Mouse (Mus musculus): ENCODE data around the gene Rp9. TPM values are rescaled to one million over a fixed set of nuclear protein-coding genes. Genes with fewer than 3 reads are reported as not detected.

Rp9 gene
- polyA plus RNA-seq, 1 experiment: 52.0 TPM

- no peaks in the 10 kb centered on the region for H3K79me2 ChIP-seq (ENCODE audit: control insufficient read depth, insufficient read depth)
- H3K36me3 ChIP-seq (ENCODE audit: control insufficient read depth, insufficient read depth): peaks cover 5% of the 10 kb centered on the region
- no peak overlapping the region for H3K4me2 ChIP-seq (ENCODE audit: low read depth)
- no peaks in the 10 kb centered on the region for H3K27me3 ChIP-seq (ENCODE audit: control insufficient read depth, insufficient read depth, insufficient read length)
- TF ChIP-seq MYOD1 (IDR thresholded peaks at IDR 0.05; ENCODE audit: control insufficient read depth in 1 of 3, insufficient read length in 2 of 3, low read depth in 2 of 3): no peak
- TF ChIP-seq CEBPB (IDR thresholded peaks at IDR 0.05; ENCODE audit: insufficient read depth, poor library complexity, severe bottlenecking): no peak
- TF ChIP-seq MYOG (IDR thresholded peaks at IDR 0.05; ENCODE audit: control insufficient read depth in 1 of 3, insufficient read depth in 1 of 3, insufficient read length in 2 of 3, low read depth in 2 of 3): no peak
- TF ChIP-seq MAX (IDR thresholded peaks at IDR 0.05; ENCODE audit: low read depth): no peak
- H3K4me3 ChIP-seq: no peak overlapping the region
- no peak overlapping the region for H3ac ChIP-seq (ENCODE audit: control insufficient read depth, insufficient read length)
Observed at GRCm38 (mm10) chr9:22445123-22445522, 24.4 kb downstream of the Rp9 start.

GRCm38 (mm10) chr9:22443157-22443556, 26.4 kb downstream of the Rp9 start:
- Histone ChIP-seq H3K79me2 (ENCODE audit: control insufficient read depth, insufficient read depth) (no peaks in the 10 kb centered on the region), H3K4me2 (ENCODE audit: low read depth) (no peak overlapping the region), H3K36me3 (ENCODE audit: control insufficient read depth, insufficient read depth) (peaks cover 5% of the 10 kb centered on the region), H3ac (ENCODE audit: control insufficient read depth, insufficient read length) (no peak overlapping the region), H3K27me3 (ENCODE audit: control insufficient read depth, insufficient read depth, insufficient read length) (no peaks in the 10 kb centered on the region), H3K4me3 (no peak overlapping the region)
- TF ChIP-seq MAX (IDR thresholded peaks at IDR 0.05; ENCODE audit: low read depth) (no peak), USF1 (IDR thresholded peaks at IDR 0.05; ENCODE audit: low read depth) (no peak), MYOG (IDR thresholded peaks at IDR 0.05; ENCODE audit: control insufficient read depth in 1 of 3, insufficient read depth in 1 of 3, insufficient read length in 2 of 3, low read depth in 2 of 3) (no peak), POLR2AphosphoS2 (IDR thresholded peaks at IDR 0.05; ENCODE audit: insufficient read length, low read depth) (no peak), REST (IDR thresholded peaks at IDR 0.05; ENCODE audit: insufficient read depth, insufficient read length) (no peak), MYOD1 (IDR thresholded peaks at IDR 0.05; ENCODE audit: control insufficient read depth in 1 of 3, insufficient read length in 2 of 3, low read depth in 2 of 3) (no peak), TCF12 (IDR thresholded peaks at IDR 0.05; ENCODE audit: insufficient read depth, poor library complexity, severe bottlenecking) (no peak), TCF3 (IDR thresholded peaks at IDR 0.05; ENCODE audit: insufficient read length, low read depth) (no peak), POLR2A (IDR thresholded peaks at IDR 0.05; ENCODE audit: insufficient read length, low read depth) (no peak), E2F4 (IDR thresholded peaks at IDR 0.05; ENCODE audit: insufficient read depth) (no peak)

GRCm38 (mm10) chr9:22438826-22439225, 30.7 kb downstream of the Rp9 start:
- no peaks in the 10 kb centered on the region for H3K27me3 ChIP-seq (ENCODE audit: control insufficient read depth, insufficient read depth, insufficient read length)
- no peak overlapping the region for H3K4me3 ChIP-seq
- H3ac ChIP-seq (ENCODE audit: control insufficient read depth, insufficient read length): no peak overlapping the region
- H3K79me2 ChIP-seq (ENCODE audit: control insufficient read depth, insufficient read depth): no peaks in the 10 kb centered on the region
- no peak overlapping the region for H3K4me2 ChIP-seq (ENCODE audit: low read depth)
- TF ChIP-seq CEBPB (IDR thresholded peaks at IDR 0.05; ENCODE audit: insufficient read depth, poor library complexity, severe bottlenecking): no peak
- no peak for TF ChIP-seq MYOG (IDR thresholded peaks at IDR 0.05; ENCODE audit: control insufficient read depth in 1 of 3, insufficient read depth in 1 of 3, insufficient read length in 2 of 3, low read depth in 2 of 3)
- TF ChIP-seq MAX (IDR thresholded peaks at IDR 0.05; ENCODE audit: low read depth): no peak
- TF ChIP-seq POLR2A (IDR thresholded peaks at IDR 0.05; ENCODE audit: insufficient read length, low read depth): no peak
- no peak for TF ChIP-seq E2F4 (IDR thresholded peaks at IDR 0.05; ENCODE audit: insufficient read depth)
- TF ChIP-seq REST (IDR thresholded peaks at IDR 0.05; ENCODE audit: insufficient read depth, insufficient read length): no peak
- no peak for TF ChIP-seq MYOD1 (IDR thresholded peaks at IDR 0.05; ENCODE audit: control insufficient read depth in 1 of 3, insufficient read length in 2 of 3, low read depth in 2 of 3)
- TF ChIP-seq USF1 (IDR thresholded peaks at IDR 0.05; ENCODE audit: low read depth): no peak
- TF ChIP-seq TCF12 (IDR thresholded peaks at IDR 0.05; ENCODE audit: insufficient read depth, poor library complexity, severe bottlenecking): no peak
- no peak for TF ChIP-seq SRF (IDR thresholded peaks at IDR 0.05; ENCODE audit: control insufficient read depth, insufficient read length, low read depth)
- TF ChIP-seq POLR2AphosphoS2 (IDR thresholded peaks at IDR 0.05; ENCODE audit: insufficient read length, low read depth): no peak
- no peak for TF ChIP-seq TCF3 (IDR thresholded peaks at IDR 0.05; ENCODE audit: insufficient read length, low read depth)
- no peaks in the 10 kb centered on the region for H3K36me3 ChIP-seq (ENCODE audit: control insufficient read depth, insufficient read depth)

GRCm38 (mm10) chr9:22434101-22434500, 35.4 kb downstream of the Rp9 start:
- TF ChIP-seq REST (IDR thresholded peaks at IDR 0.05; ENCODE audit: insufficient read depth, insufficient read length): no peak
- no peak for TF ChIP-seq MYOG (IDR thresholded peaks at IDR 0.05; ENCODE audit: control insufficient read depth in 1 of 3, insufficient read depth in 1 of 3, insufficient read length in 2 of 3, low read depth in 2 of 3)
- TF ChIP-seq MYOD1 (IDR thresholded peaks at IDR 0.05; ENCODE audit: control insufficient read depth in 1 of 3, insufficient read length in 2 of 3, low read depth in 2 of 3): no peak
- TF ChIP-seq CEBPB (IDR thresholded peaks at IDR 0.05; ENCODE audit: insufficient read depth, poor library complexity, severe bottlenecking): no peak
- no peak for TF ChIP-seq POLR2AphosphoS2 (IDR thresholded peaks at IDR 0.05; ENCODE audit: insufficient read length, low read depth)
- TF ChIP-seq USF1 (IDR thresholded peaks at IDR 0.05; ENCODE audit: low read depth): no peak
- TF ChIP-seq MAX (IDR thresholded peaks at IDR 0.05; ENCODE audit: low read depth): no peak
- no peak for TF ChIP-seq E2F4 (IDR thresholded peaks at IDR 0.05; ENCODE audit: insufficient read depth)
- no peak for TF ChIP-seq TCF3 (IDR thresholded peaks at IDR 0.05; ENCODE audit: insufficient read length, low read depth)
- TF ChIP-seq POLR2A (IDR thresholded peaks at IDR 0.05; ENCODE audit: insufficient read length, low read depth): no peak
- no peak for TF ChIP-seq TCF12 (IDR thresholded peaks at IDR 0.05; ENCODE audit: insufficient read depth, poor library complexity, severe bottlenecking)
- no peak for TF ChIP-seq SRF (IDR thresholded peaks at IDR 0.05; ENCODE audit: control insufficient read depth, insufficient read length, low read depth)
- H3K4me2 ChIP-seq (ENCODE audit: low read depth): no peak overlapping the region
- H3K79me2 ChIP-seq (ENCODE audit: control insufficient read depth, insufficient read depth): no peaks in the 10 kb centered on the region
- H3K36me3 ChIP-seq (ENCODE audit: control insufficient read depth, insufficient read depth): no peaks in the 10 kb centered on the region
- no peaks in the 10 kb centered on the region for H3K27me3 ChIP-seq (ENCODE audit: control insufficient read depth, insufficient read depth, insufficient read length)
- no peak overlapping the region for H3ac ChIP-seq (ENCODE audit: control insufficient read depth, insufficient read length)
- H3K4me3 ChIP-seq: no peak overlapping the region

GRCm38 (mm10) chr9:22433221-22433620, 36.3 kb downstream of the Rp9 start:
- Histone ChIP-seq H3ac (ENCODE audit: control insufficient read depth, insufficient read length) (no peak overlapping the region), H3K4me2 (ENCODE audit: low read depth) (no peak overlapping the region), H3K4me3 (no peak overlapping the region), H3K36me3 (ENCODE audit: control insufficient read depth, insufficient read depth) (no peaks in the 10 kb centered on the region), H3K79me2 (ENCODE audit: control insufficient read depth, insufficient read depth) (no peaks in the 10 kb centered on the region), H3K27me3 (ENCODE audit: control insufficient read depth, insufficient read depth, insufficient read length) (no peaks in the 10 kb centered on the region)
- TF ChIP-seq TCF12 (IDR thresholded peaks at IDR 0.05; ENCODE audit: insufficient read depth, poor library complexity, severe bottlenecking): no peak
- TF ChIP-seq CEBPB (IDR thresholded peaks at IDR 0.05; ENCODE audit: insufficient read depth, poor library complexity, severe bottlenecking): no peak
- TF ChIP-seq POLR2A (IDR thresholded peaks at IDR 0.05; ENCODE audit: insufficient read length, low read depth): no peak
- TF ChIP-seq TCF3 (IDR thresholded peaks at IDR 0.05; ENCODE audit: insufficient read length, low read depth): no peak
- no peak for TF ChIP-seq MYOD1 (IDR thresholded peaks at IDR 0.05; ENCODE audit: control insufficient read depth in 1 of 3, insufficient read length in 2 of 3, low read depth in 2 of 3)
- no peak for TF ChIP-seq SRF (IDR thresholded peaks at IDR 0.05; ENCODE audit: control insufficient read depth, insufficient read length, low read depth)
- TF ChIP-seq E2F4 (IDR thresholded peaks at IDR 0.05; ENCODE audit: insufficient read depth): no peak
- TF ChIP-seq REST (IDR thresholded peaks at IDR 0.05; ENCODE audit: insufficient read depth, insufficient read length): no peak
- no peak for TF ChIP-seq USF1 (IDR thresholded peaks at IDR 0.05; ENCODE audit: low read depth)
- TF ChIP-seq POLR2AphosphoS2 (IDR thresholded peaks at IDR 0.05; ENCODE audit: insufficient read length, low read depth): no peak
- no peak for TF ChIP-seq MYOG (IDR thresholded peaks at IDR 0.05; ENCODE audit: control insufficient read depth in 1 of 3, insufficient read depth in 1 of 3, insufficient read length in 2 of 3, low read depth in 2 of 3)
- TF ChIP-seq MAX (IDR thresholded peaks at IDR 0.05; ENCODE audit: low read depth): no peak
